Mouse (Mus musculus) yolk sac, embryonic 10.5 days (tissue): ENCODE results near the gene Cct6b.

Experiments
- DNase-seq: peaks from one replicate; pipeline ENCODE4 v3.0.0-alpha.2; 2017; ENCODE audit warnings: low spot score

The Cct6b gene

GRCm38 (mm10) chr11:82763742-82764437 lies at the start of gene Cct6b, which contains the start of gene Zfp830:
TSS of gene Cct6b (minus strand) at chr11:82764321.
TSS of gene Zfp830 (plus strand) at chr11:82764345.
- DNase-seq = peak; percentile 92

- no peak for DNase-seq
Measured at GRCm38 (mm10) chr11:82808485-82808884, 44.4 kb upstream of the Cct6b start.

- DNase-seq = no peak
Measured at GRCm38 (mm10) chr11:82807370-82807769, 43.2 kb upstream of the Cct6b start.

- DNase-seq = no peak
Measured at GRCm38 (mm10) chr11:82806656-82807055, 42.5 kb upstream of the Cct6b start.

- no peak for DNase-seq
Measured at GRCm38 (mm10) chr11:82783453-82783852, 19.3 kb upstream of the Cct6b start.

- DNase-seq = no peak
Measured at GRCm38 (mm10) chr11:82782197-82782596, 18.1 kb upstream of the Cct6b start.

GRCm38 (mm10) chr11:82780983-82781903 lies 17.1 kb upstream of the Cct6b start, which contains the start of gene Lig3:
TSS of gene Lig3 (plus strand) at chr11:82781108.
- peak; percentile 92 for DNase-seq

- no peak for DNase-seq
Measured at GRCm38 (mm10) chr11:82780134-82780533, 16.0 kb upstream of the Cct6b start.

- peak; percentile 9 for DNase-seq
Measured at GRCm38 (mm10) chr11:82764438-82764924, 360 bp upstream of the Cct6b start.

- DNase-seq = no peak
Measured at GRCm38 (mm10) chr11:82763261-82763660, 860 bp downstream of the Cct6b start.

- no peak for DNase-seq
Measured at GRCm38 (mm10) chr11:82762286-82762829, 1.8 kb downstream of the Cct6b start.

- no peak for DNase-seq
Measured at GRCm38 (mm10) chr11:82755919-82756318, 8.2 kb downstream of the Cct6b start.

- no peak for DNase-seq
Measured at GRCm38 (mm10) chr11:82752349-82753115, 11.6 kb downstream of the Cct6b start.

- DNase-seq = no peak
Measured at GRCm38 (mm10) chr11:82746857-82747366, 17.2 kb downstream of the Cct6b start.

- DNase-seq = no peak
Measured at GRCm38 (mm10) chr11:82746138-82746537, 18.0 kb downstream of the Cct6b start.

- no peak for DNase-seq
Measured at GRCm38 (mm10) chr11:82739006-82739405, 25.1 kb downstream of the Cct6b start.

GRCm38 (mm10) chr11:82734227-82734626 lies 29.9 kb downstream of the Cct6b start:
- no peak for DNase-seq

GRCm38 (mm10) chr11:82726862-82727261 lies 37.3 kb downstream of the Cct6b start:
- no peak for DNase-seq

GRCm38 (mm10) chr11:82719294-82719693 lies 44.8 kb downstream of the Cct6b start:
- no peak for DNase-seq

GRCm38 (mm10) chr11:82712681-82713080 lies 51.4 kb downstream of the Cct6b start:
- DNase-seq = no peak

GRCm38 (mm10) chr11:82708934-82709333 lies 55.2 kb downstream of the Cct6b start:
- no peak for DNase-seq
